Mouse (Mus musculus): ENCODE measurements around the gene Fbxo47.

DNA sequence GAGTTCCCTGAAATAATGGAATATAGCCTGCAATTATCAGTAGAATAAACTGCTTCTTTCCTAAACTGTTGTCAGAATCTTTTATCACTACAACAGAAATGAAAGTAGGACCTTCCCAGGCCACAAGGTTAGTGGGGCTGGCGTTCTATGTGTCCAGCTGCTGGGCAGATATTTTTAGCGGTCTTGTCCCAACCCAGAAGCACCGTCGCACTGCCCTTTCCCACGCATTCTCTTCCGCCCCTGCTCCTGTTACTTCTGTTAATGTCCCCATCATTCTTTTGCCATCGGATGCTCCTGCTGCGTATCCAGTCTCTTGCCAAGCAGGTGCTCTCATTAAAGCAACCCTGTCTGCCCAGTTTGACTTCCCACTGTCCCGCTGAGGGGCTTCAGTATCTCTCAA, 23.0 kb upstream of the Fbxo47 start:
- TF ChIP-seq CTCF (IDR thresholded peaks at IDR 0.05; ENCODE audit: borderline replicate concordance, insufficient read depth, low read depth, low read length) = no peak
- no peak for TF ChIP-seq POLR2A (IDR thresholded peaks at IDR 0.05; ENCODE audit: borderline replicate concordance, insufficient read depth, low read length)
